Mouse (Mus musculus): ENCODE data around the gene Sgce.

The Sgce gene

DNA sequence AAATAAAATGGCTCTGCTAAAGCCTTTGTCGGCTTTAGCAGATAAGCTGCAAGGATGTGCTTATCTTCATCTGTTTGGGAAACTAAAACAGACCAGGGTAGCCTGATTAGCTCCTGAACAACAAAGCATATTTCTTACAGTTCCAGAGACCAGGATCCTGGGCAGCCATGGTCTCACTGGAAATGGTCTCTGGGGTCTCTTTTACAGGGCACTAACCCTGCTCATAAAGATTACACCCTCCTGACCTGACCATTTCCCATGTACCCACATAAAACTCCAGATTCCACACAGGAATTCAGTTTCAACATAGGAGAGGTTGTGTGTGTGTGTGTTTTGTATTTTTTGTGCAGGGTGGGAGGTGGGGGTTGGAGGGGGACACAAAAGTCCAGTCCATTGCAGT lies 112.2 kb downstream of the Sgce start:
- DNase-seq, result no peak

DNA sequence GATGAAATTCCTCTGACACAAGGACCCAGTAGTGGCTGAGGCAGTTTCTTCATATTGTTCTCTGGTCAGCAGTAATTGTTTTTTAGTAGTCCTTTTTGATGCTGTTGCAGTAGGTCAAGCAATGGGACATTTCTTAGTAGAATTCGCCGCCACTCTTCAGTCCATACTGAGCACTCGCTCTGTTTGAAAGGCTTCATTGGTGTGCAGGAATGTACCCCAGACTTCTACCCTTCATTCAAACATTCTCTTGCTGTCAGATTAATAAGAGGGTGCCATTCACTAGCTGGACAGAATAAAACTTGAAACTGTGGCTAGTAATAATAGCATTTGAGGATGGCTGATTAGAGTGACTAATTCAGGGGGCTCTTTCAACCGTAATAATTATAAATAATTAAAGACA lies 113.8 kb downstream of the Sgce start:
- DNase-seq, result no peak

DNA sequence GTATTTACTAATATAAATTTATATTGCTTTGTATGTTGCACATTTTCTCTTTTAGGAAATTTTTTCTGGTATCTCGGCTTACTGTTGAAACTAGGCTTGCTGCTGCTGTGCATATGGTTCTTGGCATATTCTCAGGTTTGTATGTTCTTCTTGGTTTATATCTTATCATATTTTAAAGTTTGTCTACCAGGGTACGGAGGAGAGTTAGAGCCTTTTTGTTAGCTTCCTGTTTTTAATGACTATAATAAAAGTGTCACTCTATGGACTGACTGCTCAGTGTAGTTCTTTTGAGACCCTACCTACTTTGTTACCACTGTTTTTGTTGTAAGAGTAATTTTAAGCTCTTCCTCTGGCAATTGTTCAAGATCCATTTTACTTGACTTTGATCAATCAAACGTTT lies 115.5 kb downstream of the Sgce start:
- DNase-seq, result no peak
